Comparison of ENCODE assay signal across 13 mouse cellular contexts in genomic region chr6:57744974-57745747, GRCm38 (mm10). TPM values are rescaled to one million over a fixed set of nuclear protein-coding genes. Genes with fewer than 3 reads are reported as not detected.
A peak's percentile ranks its signal among the peaks of the same experiment; 100 is the strongest.
DNase-seq lines count a peak whose midpoint lies in the region; ATAC-seq lines count a peak whose summit lies in the region.
"Had no signal": no experiment of that assay in that cellular context is flagged by ENCODE, and none has a peak within 500 bp of the region (broad histone marks: within the 10 kb centered on the region; RNA-seq: fewer than 3 reads in every experiment).

No protein-coding gene starts in this region.

- no peak overlapping the region for H3K4me3 ChIP-seq in liver, embryonic 13.5 days (replicated peaks)
- no peak overlapping the region for H3K4me3 ChIP-seq in forebrain, embryonic 10.5 days
- H3K4me3 ChIP-seq: embryonic facial prominence, embryonic 12.5 days; heart, embryonic 15.5 days had no signal

- peak; percentile 94 for ATAC-seq in liver, embryonic 13.5 days (ENCODE audit: low read depth)
- ATAC-seq: forebrain, embryonic 16.5 days had no signal

- 48% methylated on average over 4 of the region's 4 CpGs for WGBS in liver, embryonic 13.5 days (ENCODE audit: insufficient replicate concordance)
- 92% methylated on average over 4 of the region's 4 CpGs for WGBS in forebrain, embryonic 10.5 days

- peak overlapping the region; percentile 71 for H3K9ac ChIP-seq in liver, embryonic 13.5 days
- H3K9ac ChIP-seq: embryonic facial prominence, embryonic 12.5 days; heart, embryonic 15.5 days had no signal

- peak; percentile 2 for DNase-seq in embryo, embryonic 11 days
- no peak for DNase-seq in embryo, embryonic 10 days (ENCODE audit: low spot score)
- peak; percentile 54 to 72 for DNase-seq in spleen, postnatal 36 days (ENCODE audit: low spot score in 2 of 2)
- DNase-seq in spleen, adult 18-20 months = no peak
- DNase-seq in liver, embryonic 13.5 days = peak; percentile 81
- no peak for DNase-seq in forebrain, embryonic 10.5 days (ENCODE audit: extremely low spot score, low spot score)
- DNase-seq in right cerebral cortex, postnatal 25 days = no peak
- no peak for DNase-seq in thymus, postnatal 36 days
- DNase-seq: cerebellum, adult 11-12 months had no signal

- peak overlapping the region; percentile 98 for H3K27ac ChIP-seq in liver, embryonic 13.5 days
- H3K27ac ChIP-seq in forebrain, embryonic 10.5 days = no peak overlapping the region
- H3K27ac ChIP-seq: embryonic facial prominence, embryonic 12.5 days; heart, embryonic 15.5 days; macrophage had no signal

- peak overlapping the region; percentile 55 for H3K4me2 ChIP-seq in liver, embryonic 13.5 days
- H3K4me2 ChIP-seq: embryonic facial prominence, embryonic 12.5 days; heart, embryonic 15.5 days had no signal

- no peaks in the 10 kb centered on the region for H3K27me3 ChIP-seq in liver, embryonic 13.5 days
- no peaks in the 10 kb centered on the region for H3K27me3 ChIP-seq in forebrain, embryonic 10.5 days (ENCODE audit: poor library complexity, severe bottlenecking)
- H3K27me3 ChIP-seq: embryonic facial prominence, embryonic 12.5 days; heart, embryonic 15.5 days had no signal

- no peaks in the 10 kb centered on the region for H3K9me3 ChIP-seq in liver, embryonic 13.5 days (replicated peaks)
- no peaks in the 10 kb centered on the region for H3K9me3 ChIP-seq in forebrain, embryonic 10.5 days
- H3K9me3 ChIP-seq: embryonic facial prominence, embryonic 12.5 days; heart, embryonic 15.5 days had no signal

- peaks cover 56% of the 10 kb centered on the region for H3K4me1 ChIP-seq in liver, embryonic 13.5 days (replicated peaks)
- no peaks in the 10 kb centered on the region for H3K4me1 ChIP-seq in forebrain, embryonic 10.5 days
- H3K4me1 ChIP-seq: embryonic facial prominence, embryonic 12.5 days; heart, embryonic 15.5 days had no signal

- peaks cover 8% of the 10 kb centered on the region; the same call in 1 of the 2 replicates for H3K36me3 ChIP-seq in liver, embryonic 13.5 days
- H3K36me3 ChIP-seq in forebrain, embryonic 10.5 days (replicated peaks) = no peaks in the 10 kb centered on the region
- H3K36me3 ChIP-seq: embryonic facial prominence, embryonic 12.5 days; heart, embryonic 15.5 days had no signal

RNA-seq across cellular contexts. Expression of gene Lancl2, which starts 42.8 kb away (rescaled TPM):
- 14.5 and 18.6 TPM in 2 replicates for polyA plus RNA-seq in liver, embryonic 13.5 days (2015; fragmentation: Nextera tagmentation; extraction: Ambion mirVana)
- 40.8 and 46.4 TPM in 2 replicates for polyA plus RNA-seq in forebrain, embryonic 10.5 days (2016; fragmentation: Nextera tagmentation; extraction: Ambion mirVana)

RNA-seq across cellular contexts. Expression of gene Pyurf, which starts 53.3 kb away (rescaled TPM):
- polyA plus RNA-seq in liver, embryonic 13.5 days (2015; fragmentation: Nextera tagmentation; extraction: Ambion mirVana) = 7.7 and 7.9 TPM in 2 replicates
- polyA plus RNA-seq in forebrain, embryonic 10.5 days (2016; fragmentation: Nextera tagmentation; extraction: Ambion mirVana) = 18.6 and 19.0 TPM in 2 replicates

Comparison
In these comparisons a context has a peak if more than half of its experiments do, and no peak if none do; other contexts are left out.
1. DNase-seq: peak in embryo, embryonic 11 days (single experiment), spleen, postnatal 36 days (2 of 2) and liver, embryonic 13.5 days (single experiment); none in embryo, embryonic 10 days (single experiment), spleen, adult 18-20 months (0 of 2), forebrain, embryonic 10.5 days (single experiment), right cerebral cortex, postnatal 25 days (single experiment) and thymus, postnatal 36 days (0 of 2).